Mouse (Mus musculus): ENCODE measurements at regions not wholly inside any gene's neighbourhood (a gene's known extent, or its start where the extent isn't known, plus 50 kb on each side); places are given as distances from the start of the nearest gene placed in this dataset.

GRCm38 (mm10) chr12:58653222-58653621 is 358.6 kb downstream of the Sec23a start:
- TF ChIP-seq NELFE (IDR thresholded peaks at IDR 0.05; ENCODE audit: low read depth, low read length): no peak
- no peak for TF ChIP-seq E2F4 (IDR thresholded peaks at IDR 0.05; ENCODE audit: insufficient replicate concordance, low read depth, low read length)
- no peak for TF ChIP-seq KAT2A (IDR thresholded peaks at IDR 0.05; ENCODE audit: insufficient replicate concordance, low read length)
- no peak for TF ChIP-seq POLR2A (IDR thresholded peaks at IDR 0.05; ENCODE audit: low read depth, low read length)
- no peak for TF ChIP-seq ZNF384 (IDR thresholded peaks at IDR 0.05; ENCODE audit: low read depth, low read length)
- TF ChIP-seq CTCF (conservative IDR thresholded peaks at IDR 0.05 in 1 of 2, IDR thresholded peaks at IDR 0.05 in 1 of 2; ENCODE audit: low read depth in 2 of 2, low read length in 2 of 2): no peak
- TF ChIP-seq EP300 (IDR thresholded peaks at IDR 0.05; ENCODE audit: low read length): no peak
